Mouse (Mus musculus) midbrain, embryonic 11.5 days (tissue): ENCODE measurements at regions not wholly inside any gene's neighbourhood (a gene's known extent, or its start where the extent isn't known, plus 50 kb on each side); places are given as distances from the start of the nearest gene placed in this dataset.

Experiments
- ATAC-seq: fragments of 200-750 bp; cut with Nextera tagmentation; 2 replicates; pipeline ENCODE4 v1.8.0; 2017; ENCODE audit warnings: moderate TSS enrichment, moderate library complexity; ENCODE audit not compliant: low FRiP score
- DNase-seq: peaks from one replicate; pipeline ENCODE4 v3.0.0; 2015; ENCODE audit warnings: low spot score; ENCODE audit errors: missing footprints
- H3K27ac ChIP-seq: fragments of 300-500 bp; sonication (generic); 2 replicates; pipeline ENCODE4 v1.5.1; 2014; ENCODE audit warnings: low read depth, low read length
- H3K27me3 ChIP-seq: fragments of 300-500 bp; sonication (generic); 2 replicates; pipeline ENCODE4 v1.6.1; 2014; ENCODE audit warnings: mild to moderate bottlenecking, low read length, moderate library complexity, mixed read lengths; ENCODE audit not compliant: control insufficient read depth, insufficient read depth
- H3K36me3 ChIP-seq: fragments of 300-500 bp; sonication (generic); 2 replicates; pipeline ENCODE4 v1.6.1; 2014; ENCODE audit warnings: mild to moderate bottlenecking, low read length, moderate library complexity, mixed read lengths; ENCODE audit not compliant: control insufficient read depth, insufficient read depth
- H3K4me1 ChIP-seq: fragments of 300-500 bp; sonication (generic); 2 replicates; pipeline ENCODE4 v1.6.1; 2014; ENCODE audit warnings: low read length; ENCODE audit not compliant: control insufficient read depth, insufficient read depth
- H3K4me2 ChIP-seq: fragments of 300-500 bp; sonication (generic); 2 replicates; pipeline ENCODE4 v1.6.1; 2014; ENCODE audit warnings: mild to moderate bottlenecking, moderate library complexity
- H3K4me3 ChIP-seq: fragments of 300-500 bp; sonication (generic); 2 replicates; pipeline ENCODE4 v1.5.1; 2014; ENCODE audit warnings: low read depth, low read length
- H3K9ac ChIP-seq: fragments of 300-500 bp; sonication (generic); 2 replicates; pipeline ENCODE4 v1.6.1; 2014; ENCODE audit warnings: low read length
- H3K9me3 ChIP-seq: fragments of 300-500 bp; sonication (generic); 2 replicates; pipeline ENCODE4 v1.6.1; 2016; ENCODE audit warnings: low read length; ENCODE audit not compliant: control insufficient read depth
- WGBS: fragments of 180-500 bp; shearing (Covaris S2); extraction: QIAGEN DNeasy Blood & Tissue Kit; methylation state at CpG from one replicate; pipeline ENCODE4 v1.1.7; 2014; 5-methylcytosine and 5-hydroxymethylcytosine counted together

DNA sequence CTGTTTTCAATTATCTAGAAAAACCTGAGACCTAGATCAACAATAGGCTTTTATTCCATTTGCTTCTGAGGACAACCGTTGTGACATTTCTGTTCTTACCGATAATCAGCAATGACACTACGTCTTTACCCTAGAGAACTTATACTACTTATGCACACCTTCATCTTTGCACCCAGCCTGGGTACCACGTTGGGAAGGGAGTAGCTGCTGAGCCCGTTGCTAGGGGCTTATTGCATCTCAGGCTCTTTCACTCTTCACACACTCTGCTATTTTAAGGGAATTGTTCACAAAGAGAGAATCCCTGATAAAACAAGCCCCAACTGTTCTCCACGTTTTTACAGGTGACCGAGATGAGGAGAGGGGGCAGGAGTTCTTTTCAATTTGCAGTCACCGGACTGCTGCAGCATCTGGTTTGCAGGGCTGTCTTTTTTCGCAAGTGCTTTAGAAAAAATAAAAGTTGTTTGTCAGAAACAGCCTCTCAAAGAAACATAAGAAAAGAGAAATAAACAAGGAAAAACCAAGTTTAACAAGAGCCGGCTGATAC, 306.1 kb upstream of the Adgrl2 start:
- H3K4me1 ChIP-seq: peaks cover 40% of the 10 kb centered on the region
- no peak overlapping the region; the same call in 1 of the 2 replicates for H3K4me2 ChIP-seq

GRCm38 (mm10) chr3:149295942-149296341, 305.6 kb upstream of the Adgrl2 start:
- Histone ChIP-seq H3K9me3 (no peaks in the 10 kb centered on the region), H3K4me3 (no peak overlapping the region), H3K27ac (peak overlapping the region; percentile 60), H3K4me1 (peaks cover 46% of the 10 kb centered on the region), H3K36me3 (no peaks in the 10 kb centered on the region), H3K27me3 (no peaks in the 10 kb centered on the region), H3K4me2 (peak overlapping the region; percentile 24; the same call in 1 of the 2 replicates), H3K9ac (no peak overlapping the region)
- ATAC-seq (peak; percentile 62), DNase-seq (peak; percentile 92)
- WGBS: 33% methylated on average over 5 of the region's 7 CpGs

More for the DNA sequence above, 306.1 kb upstream of the Adgrl2 start:
- no peak overlapping the region for H3K9ac ChIP-seq
- 44% methylated on average over 10 of the region's 10 CpGs for WGBS
- H3K36me3 ChIP-seq: no peaks in the 10 kb centered on the region
- H3K4me3 ChIP-seq: no peak overlapping the region
- ATAC-seq: no peak
- no peaks in the 10 kb centered on the region for H3K9me3 ChIP-seq
- peak; percentile 87 for DNase-seq
- H3K27ac ChIP-seq: peak overlapping the region; percentile 31; the same call in 1 of the 2 replicates
- H3K27me3 ChIP-seq: no peaks in the 10 kb centered on the region

- H3K4me1 ChIP-seq: peaks cover 50% of the 10 kb centered on the region
Observed at GRCm38 (mm10) chr3:149295257-149295831, 305.0 kb upstream of the Adgrl2 start.

GRCm38 (mm10) chr3:149294445-149294844, 304.1 kb upstream of the Adgrl2 start:
- H3K9me3 ChIP-seq: no peaks in the 10 kb centered on the region
- H3K27me3 ChIP-seq: no peaks in the 10 kb centered on the region
- ATAC-seq (no peak), DNase-seq (no peak)
- no peak overlapping the region for H3K27ac ChIP-seq
- H3K4me2 ChIP-seq: no peak overlapping the region
- H3K9ac ChIP-seq: no peak overlapping the region
- H3K36me3 ChIP-seq: no peaks in the 10 kb centered on the region
- 44% methylated on average over 4 of the region's 4 CpGs for WGBS
- peaks cover 53% of the 10 kb centered on the region for H3K4me1 ChIP-seq
- H3K4me3 ChIP-seq: no peak overlapping the region

More at GRCm38 (mm10) chr3:149295257-149295831, 305.0 kb upstream of the Adgrl2 start:
- DNase-seq (peak; percentile 91), ATAC-seq (peak; percentile 77)
- 26% methylated on average over 10 of the region's 10 CpGs for WGBS
- no peaks in the 10 kb centered on the region for H3K9me3 ChIP-seq
- no peak overlapping the region for H3K4me3 ChIP-seq
- peak overlapping the region; percentile 15; the same call in 1 of the 2 replicates for H3K27ac ChIP-seq
- H3K27me3 ChIP-seq: no peaks in the 10 kb centered on the region
- no peak overlapping the region for H3K4me2 ChIP-seq
- no peak overlapping the region for H3K9ac ChIP-seq
- H3K36me3 ChIP-seq: no peaks in the 10 kb centered on the region

GRCm38 (mm10) chr3:149292459-149292858, 302.1 kb upstream of the Adgrl2 start:
- H3K36me3 ChIP-seq: no peaks in the 10 kb centered on the region
- no peaks in the 10 kb centered on the region for H3K27me3 ChIP-seq
- no peaks in the 10 kb centered on the region for H3K9me3 ChIP-seq
- DNase-seq: peak; percentile 91
- peaks cover 53% of the 10 kb centered on the region for H3K4me1 ChIP-seq
- no peak overlapping the region for H3K4me3 ChIP-seq
- no peak overlapping the region for H3K4me2 ChIP-seq
- 19% methylated on average over 3 of the region's 3 CpGs for WGBS
- ATAC-seq: peak; percentile 57
- H3K27ac ChIP-seq: peak overlapping the region; percentile 25; the same call in 1 of the 2 replicates
- H3K9ac ChIP-seq: no peak overlapping the region

DNA sequence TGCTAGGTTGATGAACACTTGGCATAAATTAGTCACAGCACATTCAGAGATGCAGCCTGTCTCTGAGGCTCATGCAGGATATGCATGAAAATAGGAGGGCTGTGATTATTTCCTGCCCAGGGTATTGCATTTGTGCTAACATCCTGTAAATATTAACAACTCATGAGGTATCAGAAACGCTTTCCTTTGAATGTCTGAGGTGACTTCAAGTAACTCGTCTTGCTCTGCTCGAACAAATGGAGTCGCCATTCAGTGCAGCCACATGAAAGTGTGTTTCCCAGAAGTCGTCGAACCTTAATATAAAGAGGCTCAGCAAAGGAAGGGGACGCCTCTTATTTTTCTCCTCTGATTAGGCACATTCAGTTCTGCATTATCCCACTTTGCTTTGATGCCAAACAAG, 301.1 kb upstream of the Adgrl2 start:
- no peak overlapping the region for H3K4me3 ChIP-seq
- WGBS: 18% methylated on average over 7 of the region's 7 CpGs
- H3K4me1 ChIP-seq: peaks cover 48% of the 10 kb centered on the region
- no peaks in the 10 kb centered on the region for H3K27me3 ChIP-seq
- H3K9me3 ChIP-seq: no peaks in the 10 kb centered on the region
- peak overlapping the region; percentile 27; the same call in 1 of the 2 replicates for H3K27ac ChIP-seq
- DNase-seq (peak; percentile 89), ATAC-seq (no peak)
- no peak overlapping the region for H3K4me2 ChIP-seq
- no peak overlapping the region for H3K9ac ChIP-seq
- H3K36me3 ChIP-seq: no peaks in the 10 kb centered on the region

DNA sequence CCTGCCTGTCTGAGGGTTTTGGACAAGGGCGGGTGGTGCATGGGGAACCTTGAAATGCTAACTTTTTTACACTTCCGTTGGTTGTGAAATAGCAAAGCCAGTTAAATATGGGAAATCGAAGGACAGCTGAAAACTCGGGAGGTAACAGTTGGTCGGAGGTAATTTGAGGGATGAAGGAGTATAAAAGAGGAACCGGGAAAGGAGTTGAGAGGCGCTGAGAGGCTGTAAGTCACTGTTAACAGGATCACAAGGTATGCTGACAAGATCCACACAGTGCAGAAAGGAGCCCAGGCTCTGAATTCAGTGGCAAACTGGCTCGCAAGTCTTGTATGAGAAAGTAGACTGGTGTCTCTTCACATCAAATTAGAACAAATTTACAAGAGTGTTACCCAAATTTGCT, 299.9 kb upstream of the Adgrl2 start:
- WGBS: 71% methylated on average over 8 of the region's 8 CpGs
- no peak overlapping the region for H3K4me3 ChIP-seq
- no peak overlapping the region for H3K9ac ChIP-seq
- H3K4me1 ChIP-seq: peaks cover 37% of the 10 kb centered on the region
- ATAC-seq: no peak
- H3K4me2 ChIP-seq: no peak overlapping the region
- no peak overlapping the region for H3K27ac ChIP-seq
- H3K36me3 ChIP-seq: no peaks in the 10 kb centered on the region
- no peaks in the 10 kb centered on the region for H3K27me3 ChIP-seq
- H3K9me3 ChIP-seq: no peaks in the 10 kb centered on the region
- no peak for DNase-seq

- WGBS: 94% methylated on average over 4 of the region's 4 CpGs
Observed at GRCm38 (mm10) chr3:149287080-149287479, 296.7 kb upstream of the Adgrl2 start.

GRCm38 (mm10) chr3:149284976-149285375, 294.6 kb upstream of the Adgrl2 start:
- DNase-seq (no peak), ATAC-seq (no peak)
- WGBS: 80% methylated on average over 4 of the region's 4 CpGs
- H3K9me3 ChIP-seq: no peaks in the 10 kb centered on the region
- H3K27me3 ChIP-seq: no peaks in the 10 kb centered on the region
- H3K27ac ChIP-seq: no peak overlapping the region
- H3K9ac ChIP-seq: no peak overlapping the region
- H3K36me3 ChIP-seq: no peaks in the 10 kb centered on the region
- H3K4me1 ChIP-seq: no peaks in the 10 kb centered on the region
- no peak overlapping the region for H3K4me3 ChIP-seq
- H3K4me2 ChIP-seq: no peak overlapping the region

More at GRCm38 (mm10) chr3:149287080-149287479, 296.7 kb upstream of the Adgrl2 start:
- DNase-seq (no peak), ATAC-seq (no peak)
- no peak overlapping the region for H3K27ac ChIP-seq
- peaks cover 17% of the 10 kb centered on the region for H3K4me1 ChIP-seq
- no peaks in the 10 kb centered on the region for H3K36me3 ChIP-seq
- H3K4me3 ChIP-seq: no peak overlapping the region
- H3K4me2 ChIP-seq: no peak overlapping the region
- no peaks in the 10 kb centered on the region for H3K9me3 ChIP-seq
- no peaks in the 10 kb centered on the region for H3K27me3 ChIP-seq
- H3K9ac ChIP-seq: no peak overlapping the region
